Mouse (Mus musculus): Measurements from ENCODE around the gene Kcnab3.

GRCm38 (mm10) chr11:69377766-69378165 is 51.7 kb downstream of the Kcnab3 start:
- TF ChIP-seq CTCF (IDR thresholded peaks at IDR 0.05; ENCODE audit: low read depth) (no peak), EP300 (IDR thresholded peaks at IDR 0.05; ENCODE audit: low read depth) (no peak)
